Mouse (Mus musculus): ENCODE measurements at regions not wholly inside any gene's neighbourhood (a gene's known extent, or its start where the extent isn't known, plus 50 kb on each side); places are given as distances from the start of the nearest gene placed in this dataset.

DNA sequence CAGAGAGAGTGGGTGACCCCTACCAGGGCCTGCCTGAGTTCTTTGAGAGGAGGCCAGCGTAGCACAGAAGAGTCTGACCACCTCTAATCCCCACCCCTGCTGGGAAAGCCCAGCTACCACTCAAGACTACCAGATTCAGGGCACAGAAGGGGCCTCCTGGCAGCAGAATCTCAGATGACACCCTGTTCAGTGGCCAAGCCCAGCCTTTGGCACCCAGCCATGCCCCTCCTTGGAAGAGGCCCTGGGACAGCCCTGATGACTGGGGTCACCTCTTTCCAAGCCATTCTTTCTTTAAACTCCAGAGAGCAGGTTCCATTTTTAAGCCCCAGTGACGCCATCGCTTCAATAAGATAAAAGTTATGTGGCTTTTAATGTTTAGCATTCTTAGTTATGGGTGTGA lies 359.8 kb downstream of the Matn1 start:
- DNase-seq = no peak

GRCm38 (mm10) chr4:131304361-131304777 lies 360.2 kb downstream of the Matn1 start:
- DNase-seq = peak; percentile 53 to 58

DNA sequence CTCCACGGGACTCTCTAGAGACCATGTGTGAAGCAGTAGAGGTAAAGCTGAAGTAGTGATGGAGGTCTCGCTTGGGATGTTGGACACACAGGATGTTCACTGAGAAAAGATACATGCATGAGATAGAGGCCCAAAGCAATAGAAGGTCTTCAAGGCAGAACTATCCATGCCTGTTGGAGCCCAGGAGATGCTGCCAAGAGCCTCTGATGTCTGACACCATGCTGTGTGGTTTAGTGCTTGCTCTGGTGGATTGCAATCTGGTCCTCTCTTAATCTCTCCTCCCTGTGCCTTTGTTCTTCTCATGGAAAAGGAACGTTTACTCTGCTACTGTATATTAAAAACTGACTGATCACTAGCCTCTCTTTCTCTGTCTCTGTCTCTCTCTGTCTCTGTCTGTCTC lies 370.0 kb downstream of the Matn1 start:
- no peak for DNase-seq

GRCm38 (mm10) chr4:131316041-131316440 lies 371.9 kb downstream of the Matn1 start:
- DNase-seq = no peak

GRCm38 (mm10) chr4:131322323-131322722 lies 378.1 kb downstream of the Matn1 start:
- no peak for DNase-seq

DNA sequence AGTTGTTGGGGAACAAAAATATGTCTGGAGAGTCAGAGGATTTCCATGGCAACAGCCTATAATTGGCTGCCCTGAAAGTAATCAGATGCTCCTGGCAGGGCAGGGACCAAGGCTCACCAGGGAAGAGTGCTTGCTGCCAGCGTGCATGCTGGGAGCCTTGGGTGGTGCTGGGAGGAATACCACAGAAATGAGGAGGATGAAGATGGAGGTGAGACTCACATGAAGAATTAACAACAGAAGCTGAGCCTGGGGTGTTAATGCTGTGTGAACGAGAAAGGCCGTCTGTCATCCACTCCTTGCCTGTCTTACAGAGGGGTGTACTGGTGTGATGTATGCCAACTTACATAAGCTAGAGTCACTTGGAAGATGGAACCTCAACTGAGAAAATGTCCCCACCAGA lies 380.3 kb downstream of the Matn1 start:
- peak in 1 of 2 experiments; percentile 23 for DNase-seq

- no peak for DNase-seq
These were observed 381.0 kb downstream of the Matn1 start for GRCm38 (mm10) chr4:131325200-131325599.

DNA sequence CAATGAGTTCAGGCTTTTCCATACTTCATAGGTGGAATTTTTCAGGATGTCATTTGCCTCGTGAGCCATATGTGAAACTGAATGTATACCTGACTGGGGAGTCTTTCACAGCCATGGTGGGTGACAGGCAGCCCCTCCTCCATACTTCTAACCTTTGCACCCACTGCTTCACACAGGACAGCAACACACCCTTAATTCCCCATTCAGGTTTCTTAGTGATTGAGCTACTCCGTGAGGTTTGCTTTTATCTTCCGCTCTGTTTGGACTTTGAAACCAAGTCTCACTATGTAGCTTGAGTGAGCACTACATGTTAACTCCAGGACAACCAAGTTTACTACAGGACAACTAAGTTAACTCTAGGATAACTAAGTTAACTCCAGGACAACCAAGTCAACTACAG lies 381.4 kb downstream of the Matn1 start:
- DNase-seq = no peak

DNA sequence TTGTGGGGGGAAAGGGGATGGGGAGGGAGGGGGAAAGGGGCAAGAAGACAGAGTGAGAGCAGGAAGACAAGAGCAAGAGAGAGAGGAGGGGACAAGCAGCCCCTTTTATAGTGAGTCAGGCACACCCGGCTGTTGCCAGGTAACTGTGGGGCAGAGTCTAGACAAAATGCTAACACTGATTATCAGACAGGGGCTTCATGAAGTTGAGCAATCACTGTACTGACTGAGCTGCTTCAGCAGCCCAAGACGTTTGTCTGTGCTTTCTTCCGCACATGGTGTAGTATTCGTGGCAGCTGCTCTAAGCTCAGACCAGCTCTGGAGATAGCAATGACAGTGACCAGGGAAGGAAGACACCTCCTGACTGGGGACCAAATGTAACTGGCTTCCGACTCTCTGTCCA lies 385.2 kb downstream of the Matn1 start:
- DNase-seq = no peak

DNA sequence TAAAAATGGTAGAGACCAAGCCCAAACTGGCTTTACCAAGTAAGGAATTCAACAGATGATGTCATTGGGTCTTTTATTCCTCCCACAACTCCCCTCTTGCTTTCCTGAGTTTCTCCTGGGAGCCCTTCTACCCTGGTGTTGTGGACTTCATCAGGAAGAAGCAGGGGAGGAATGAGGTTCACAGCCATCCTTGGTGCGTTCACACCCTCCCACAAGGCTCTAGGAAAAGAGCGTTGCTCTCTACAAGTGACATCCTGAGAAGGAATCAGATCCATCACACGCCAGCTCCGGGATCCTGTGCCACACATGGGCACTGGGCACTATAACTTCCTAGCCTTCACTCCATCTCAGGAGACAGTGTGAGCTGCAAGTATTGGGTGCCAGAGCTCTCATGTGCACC lies 387.5 kb downstream of the Matn1 start:
- no peak for DNase-seq

- DNase-seq = no peak
These were observed 392.6 kb downstream of the Matn1 start for GRCm38 (mm10) chr4:131336801-131337200.

GRCm38 (mm10) chr4:131340993-131341695 lies 397.0 kb downstream of the Matn1 start:
- no peak for DNase-seq

GRCm38 (mm10) chr4:131346727-131347126 lies 402.5 kb downstream of the Matn1 start:
- no peak for DNase-seq

DNA sequence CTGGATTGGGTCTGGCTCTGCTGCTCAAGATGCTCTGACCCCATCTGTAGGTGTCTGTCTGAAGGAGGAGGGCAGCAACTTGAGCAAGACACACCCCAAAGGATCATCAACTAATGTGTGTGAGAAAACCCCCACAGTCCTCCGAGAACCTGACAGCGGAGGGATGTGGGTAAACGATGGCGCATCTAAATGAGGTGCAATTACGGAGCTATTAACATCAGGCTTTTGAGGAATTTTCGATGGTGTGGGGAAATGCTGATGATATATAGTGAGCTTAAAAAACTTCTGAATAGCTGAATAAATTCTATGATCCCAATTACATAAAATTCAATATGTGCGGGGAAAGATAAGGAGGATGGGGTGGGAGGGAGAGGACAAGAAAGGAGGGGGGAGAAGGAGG lies 406.1 kb downstream of the Matn1 start:
- no peak for DNase-seq

DNA sequence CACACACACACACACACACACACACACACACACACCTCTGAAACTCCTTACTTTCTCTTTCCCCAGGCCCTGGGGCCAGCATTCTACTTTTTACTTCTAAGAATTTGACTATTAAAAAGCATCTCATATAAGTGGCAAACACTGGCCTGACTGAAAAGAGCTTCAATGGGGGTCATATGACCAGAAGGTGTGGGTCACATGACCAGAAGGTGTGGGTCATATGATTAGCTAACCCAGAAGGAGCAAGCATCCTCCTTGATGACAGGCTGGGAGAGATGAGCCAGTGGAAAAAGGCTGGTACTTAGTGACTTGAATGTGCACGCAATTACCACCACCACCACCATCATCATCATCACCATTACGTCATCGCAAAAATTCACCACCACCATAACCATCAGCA lies 410.7 kb downstream of the Matn1 start:
- no peak for DNase-seq

DNA sequence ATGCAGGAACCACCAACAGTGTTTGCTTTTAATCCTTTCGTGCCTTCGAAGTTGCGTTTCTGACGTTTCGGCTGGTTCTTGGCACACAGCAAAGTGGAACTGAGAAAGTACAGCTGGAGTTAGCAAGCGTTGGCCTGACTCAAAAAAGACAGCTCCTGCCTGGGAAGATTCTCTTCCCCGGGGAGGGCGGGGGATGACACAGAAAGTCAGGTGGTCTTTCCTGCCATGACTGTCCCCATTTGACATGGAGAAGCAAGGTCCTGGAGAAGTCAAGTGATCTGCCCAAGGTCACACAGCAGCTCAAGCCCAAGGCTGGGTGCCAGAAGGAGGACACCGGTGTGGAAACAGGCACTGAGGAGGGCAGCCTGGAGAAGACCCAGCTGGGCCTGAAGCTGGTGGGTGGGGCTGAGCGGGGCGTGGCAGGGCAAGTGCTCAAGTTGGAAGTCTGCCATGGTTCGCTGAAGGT lies 411.4 kb downstream of the Matn1 start:
- no peak for DNase-seq

DNA sequence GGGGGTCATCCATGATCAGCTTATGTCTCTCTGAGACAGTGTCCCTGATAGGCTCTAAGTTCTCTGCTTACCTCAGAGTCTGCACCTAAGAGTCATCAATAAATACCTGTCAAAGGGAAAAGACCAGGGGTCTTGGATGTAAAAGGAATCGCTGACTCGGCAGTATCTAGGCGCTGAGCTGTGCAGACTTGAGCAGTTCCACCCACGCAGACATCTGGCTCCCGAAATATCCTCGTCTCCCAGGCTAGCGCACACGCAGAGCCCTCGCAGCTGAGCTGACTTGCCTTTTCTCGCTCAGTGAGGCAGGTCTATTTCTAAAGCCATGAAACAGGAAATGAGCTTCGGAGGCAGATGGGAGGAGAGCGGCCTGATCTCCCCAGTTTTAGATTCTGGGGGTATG lies 412.1 kb downstream of the Matn1 start:
- DNase-seq = peak; percentile 15 to 21

- DNase-seq = no peak
These were observed 418.8 kb downstream of the Matn1 start for GRCm38 (mm10) chr4:131363030-131363429.

DNA sequence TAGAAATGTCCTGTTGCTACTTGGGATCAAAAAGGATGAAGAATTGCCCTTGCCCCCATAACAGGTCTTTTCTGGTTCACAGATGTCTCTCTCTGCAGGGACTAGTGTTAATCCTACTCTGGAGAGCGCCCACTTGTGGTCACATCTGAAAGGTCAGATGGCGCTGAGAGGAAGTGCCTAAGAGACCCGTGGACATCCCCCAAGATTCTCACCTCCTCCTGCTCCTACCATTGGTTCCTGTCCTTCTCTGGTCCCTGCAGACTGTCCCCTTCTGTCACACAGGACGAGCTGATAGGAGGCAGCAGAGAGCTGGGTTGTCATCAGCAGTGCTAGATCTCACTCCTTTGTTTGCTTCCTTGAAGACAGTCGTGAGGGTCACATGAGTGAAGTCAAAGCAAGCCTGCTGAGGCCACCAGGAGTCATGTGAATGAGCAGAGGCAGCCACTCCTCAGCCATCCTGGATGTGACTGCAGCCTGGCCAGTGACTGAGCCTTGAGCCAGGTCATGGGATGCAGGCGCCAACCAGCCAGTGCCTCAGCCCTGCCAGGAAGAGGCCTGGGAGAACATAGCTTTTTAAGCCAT lies 420.6 kb downstream of the Matn1 start:
- no peak for DNase-seq

- DNase-seq = no peak
These were observed 421.8 kb downstream of the Matn1 start for GRCm38 (mm10) chr4:131366006-131366405.

DNA sequence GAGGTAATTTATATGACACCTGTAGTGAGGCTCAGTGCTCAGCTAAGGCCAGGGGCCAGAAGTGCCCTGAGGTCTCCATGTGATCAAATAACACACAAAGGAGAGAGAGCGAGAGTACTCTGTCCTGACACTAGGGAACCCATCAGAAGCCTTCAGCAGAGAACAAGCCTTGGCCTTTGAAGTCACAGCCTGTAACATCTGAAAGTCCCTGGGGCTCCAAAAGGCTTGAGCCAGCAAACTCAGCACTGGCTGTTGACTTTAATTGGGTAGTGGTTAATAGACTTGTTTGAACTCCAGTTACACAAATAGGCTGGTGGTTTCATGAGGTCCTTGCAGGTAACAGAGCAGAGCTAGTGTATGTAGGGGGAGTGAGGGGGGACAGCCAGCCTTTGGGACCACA lies 422.5 kb downstream of the Matn1 start:
- DNase-seq = no peak

- no peak for DNase-seq
These were observed 428.3 kb downstream of the Matn1 start for GRCm38 (mm10) chr4:131372517-131372916.

- no peak for DNase-seq
These were observed 429.0 kb downstream of the Matn1 start for GRCm38 (mm10) chr4:131373172-131373571.

DNA sequence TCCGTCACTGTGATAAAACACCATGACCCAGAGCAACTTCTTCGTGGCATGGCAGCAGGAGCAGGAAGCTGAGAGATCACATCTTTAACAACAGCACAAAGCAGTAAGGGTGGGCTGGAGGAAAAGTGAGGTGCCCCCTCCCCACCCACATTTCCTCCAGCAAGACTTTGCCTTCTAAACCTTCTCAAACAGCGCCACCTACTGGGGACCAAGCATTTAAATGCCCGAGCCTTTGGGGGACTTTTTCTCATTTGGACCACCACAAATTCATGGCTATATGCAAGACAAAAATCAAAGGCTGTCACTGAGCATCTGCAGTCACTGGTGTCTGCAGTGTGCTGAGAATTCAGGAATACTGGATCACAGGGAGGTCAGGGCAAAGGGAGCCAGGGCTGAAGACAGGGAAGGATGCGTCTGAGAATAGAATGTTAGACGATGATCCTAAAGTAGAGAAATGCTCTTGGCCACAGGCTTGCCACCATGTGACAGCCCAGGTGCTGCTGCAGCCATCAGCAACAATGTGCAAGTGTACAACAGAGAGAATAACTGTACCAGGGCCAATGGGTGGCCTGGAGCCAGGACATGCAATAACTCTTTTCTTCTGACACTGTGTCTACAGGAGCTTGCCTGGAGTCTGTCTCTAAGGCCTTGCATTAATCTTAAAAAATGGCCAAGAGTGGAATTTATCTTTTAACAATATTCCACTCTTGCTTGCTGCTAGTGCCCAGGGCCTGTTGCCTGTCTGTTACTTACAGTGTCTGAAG lies 430.5 kb downstream of the Matn1 start:
- no peak for DNase-seq
